Mouse (Mus musculus): ENCODE measurements around the gene Hexim1. TPM values are rescaled to one million over a fixed set of nuclear protein-coding genes. Genes with fewer than 3 reads are reported as not detected.

Hexim1 gene
- total RNA-seq, 1 experiment, result 29.1 TPM

DNA sequence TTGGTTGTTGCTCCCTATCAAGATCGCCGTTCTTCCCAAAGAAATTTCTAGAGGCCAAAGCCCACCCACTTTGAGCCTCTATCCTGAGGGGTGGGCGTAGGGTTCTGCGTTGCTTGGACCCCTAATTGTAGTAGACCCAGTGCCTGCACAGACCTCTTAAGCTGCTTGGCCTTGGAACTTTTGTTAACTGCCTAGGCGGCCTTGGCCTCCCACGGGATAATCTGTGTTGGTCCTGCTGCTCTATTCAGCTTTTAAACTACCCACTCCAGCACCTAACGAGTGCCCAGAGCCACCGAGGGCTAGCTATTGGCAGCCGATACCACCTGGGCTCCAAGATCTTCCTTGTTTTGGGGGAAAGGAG lies 3.5 kb upstream of the Hexim1 start:
- DNase-seq (ENCODE audit: low read depth, low spot score), result no peak
- TF ChIP-seq CHD2 (IDR thresholded peaks at IDR 0.05; ENCODE audit: low read depth, low read length) (no peak), ZNF384 (IDR thresholded peaks at IDR 0.05; ENCODE audit: low read depth, low read length) (no peak), ZC3H11A (IDR thresholded peaks at IDR 0.05; ENCODE audit: borderline replicate concordance, low read depth, low read length) (no peak), HCFC1 (IDR thresholded peaks at IDR 0.05; ENCODE audit: borderline replicate concordance, insufficient read depth, low read length) (no peak), MAFK (IDR thresholded peaks at IDR 0.05; ENCODE audit: insufficient read depth, low read depth, low read length) (no peak)
- Histone ChIP-seq H3K9me3 (ENCODE audit: control insufficient read depth, insufficient read depth, low read depth, low read length) (no peaks in the 10 kb centered on the region), H3K4me3 (ENCODE audit: insufficient read depth in 1 of 2, low read depth in 1 of 2, low read length in 2 of 2, poor library complexity in 1 of 2, severe bottlenecking in 1 of 2) (peak overlapping the region; percentile 52 to 59), H3K27ac (ENCODE audit: insufficient read depth, low read depth, low read length, poor library complexity, severe bottlenecking) (peak overlapping the region; percentile 82), H3K36me3 (ENCODE audit: control insufficient read depth, insufficient read depth, low read length, poor library complexity, severe bottlenecking) (peaks cover 3% of the 10 kb centered on the region; the same call in 1 of the 2 replicates), H3K4me1 (ENCODE audit: control insufficient read depth in 2 of 2, insufficient read depth in 2 of 2, low read length in 2 of 2, poor library complexity in 1 of 2) (peaks cover 2 to 5% of the 10 kb centered on the region in 2 experiments; a peak in 3 of 4 replicates), H3K9ac (ENCODE audit: insufficient read depth, low read depth, low read length, poor library complexity, severe bottlenecking) (peak overlapping the region; percentile 70; the same call in 1 of the 2 replicates)
- in situ Hi-C loops (cut with MboI; ENCODE audit: low sequenced_read_pairs in 2 of 2, unreplicated experiment in 2 of 2), result no loop called here

DNA sequence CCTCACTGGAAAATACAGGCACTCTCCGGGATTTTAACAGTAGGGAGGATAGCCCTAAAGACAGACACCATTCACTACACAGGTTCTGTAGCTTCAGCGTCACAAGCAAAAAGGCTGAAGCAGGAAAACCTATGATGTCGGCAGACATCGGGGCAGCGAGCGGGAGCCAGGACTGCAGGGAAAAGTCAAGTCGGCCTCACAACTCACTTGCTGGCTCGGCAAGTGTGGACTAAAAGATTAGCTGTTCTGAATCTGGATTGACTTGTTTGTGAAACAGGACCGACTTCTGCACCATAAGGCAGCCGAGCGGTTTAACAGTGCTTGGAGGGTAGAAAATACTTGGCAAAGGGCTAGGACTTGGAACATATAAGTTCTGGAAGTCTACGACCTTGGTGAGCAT lies 3.0 kb upstream of the Hexim1 start:
- TF ChIP-seq HCFC1 (IDR thresholded peaks at IDR 0.05; ENCODE audit: borderline replicate concordance, insufficient read depth, low read length) (no peak; the same call in 1 of the 2 replicates), CHD2 (IDR thresholded peaks at IDR 0.05; ENCODE audit: low read depth, low read length) (no peak)
- peak overlapping the region; percentile 52 to 59 for H3K4me3 ChIP-seq (ENCODE audit: insufficient read depth in 1 of 2, low read depth in 1 of 2, low read length in 2 of 2, poor library complexity in 1 of 2, severe bottlenecking in 1 of 2)
- DNase-seq (ENCODE audit: low read depth, low spot score), result no peak
- in situ Hi-C loops (cut with MboI; ENCODE audit: low sequenced_read_pairs in 2 of 2, unreplicated experiment in 2 of 2), result no loop called here
- peak overlapping the region; percentile 70 for H3K9ac ChIP-seq (ENCODE audit: insufficient read depth, low read depth, low read length, poor library complexity, severe bottlenecking)
- peaks cover 2 to 5% of the 10 kb centered on the region in 2 experiments; a peak in 3 of 4 replicates for H3K4me1 ChIP-seq (ENCODE audit: control insufficient read depth in 2 of 2, insufficient read depth in 2 of 2, low read length in 2 of 2, poor library complexity in 1 of 2)
- peaks cover 3% of the 10 kb centered on the region; the same call in 1 of the 2 replicates for H3K36me3 ChIP-seq (ENCODE audit: control insufficient read depth, insufficient read depth, low read length, poor library complexity, severe bottlenecking)
- no peaks in the 10 kb centered on the region for H3K9me3 ChIP-seq (ENCODE audit: control insufficient read depth, insufficient read depth, low read depth, low read length)
- H3K27ac ChIP-seq (ENCODE audit: insufficient read depth, low read depth, low read length, poor library complexity, severe bottlenecking), result peak overlapping the region; percentile 82

DNA sequence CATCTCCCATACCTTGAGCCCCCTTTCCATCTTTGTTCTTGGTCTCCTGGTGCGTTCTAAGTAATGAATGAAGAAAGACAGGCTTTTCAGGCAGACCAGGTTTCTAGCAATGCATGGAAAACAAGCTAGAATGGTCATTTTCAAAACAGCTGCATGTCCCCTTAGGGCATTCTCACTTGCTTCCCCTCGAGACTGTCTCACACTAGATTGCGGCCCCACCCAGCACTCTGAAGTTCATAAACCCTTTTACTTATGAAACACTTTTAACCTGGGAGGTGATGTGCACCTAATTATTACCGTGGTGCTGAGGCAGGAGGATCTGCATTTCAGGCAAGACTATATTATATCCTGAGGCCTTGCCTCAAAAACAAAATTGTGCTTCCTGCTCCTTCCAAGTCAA lies 2.3 kb upstream of the Hexim1 start:
- Histone ChIP-seq H3K4me3 (ENCODE audit: insufficient read depth in 1 of 2, low read depth in 1 of 2, low read length in 2 of 2, poor library complexity in 1 of 2, severe bottlenecking in 1 of 2) (peak overlapping the region in 1 of 2 experiments; percentile 2; a peak in 1 of 4 replicates), H3K27ac (ENCODE audit: insufficient read depth, low read depth, low read length, poor library complexity, severe bottlenecking) (no peak overlapping the region; the same call in 1 of the 2 replicates), H3K9me3 (ENCODE audit: control insufficient read depth, insufficient read depth, low read depth, low read length) (no peaks in the 10 kb centered on the region), H3K9ac (ENCODE audit: insufficient read depth, low read depth, low read length, poor library complexity, severe bottlenecking) (peak overlapping the region; percentile 33; the same call in 1 of the 2 replicates), H3K36me3 (ENCODE audit: control insufficient read depth, insufficient read depth, low read length, poor library complexity, severe bottlenecking) (peaks cover 3% of the 10 kb centered on the region), H3K4me1 (ENCODE audit: control insufficient read depth in 2 of 2, insufficient read depth in 2 of 2, low read length in 2 of 2, poor library complexity in 1 of 2) (peaks cover 2 to 5% of the 10 kb centered on the region in 2 experiments; a peak in 3 of 4 replicates)
- in situ Hi-C loops (cut with MboI; ENCODE audit: low sequenced_read_pairs in 2 of 2, unreplicated experiment in 2 of 2), result no loop called here
- no peak for TF ChIP-seq ZNF384 (IDR thresholded peaks at IDR 0.05; ENCODE audit: low read depth, low read length)
- TF ChIP-seq HCFC1 (IDR thresholded peaks at IDR 0.05; ENCODE audit: borderline replicate concordance, insufficient read depth, low read length), result no peak
- TF ChIP-seq CHD2 (IDR thresholded peaks at IDR 0.05; ENCODE audit: low read depth, low read length), result no peak
- no peak for TF ChIP-seq MAFK (IDR thresholded peaks at IDR 0.05; ENCODE audit: insufficient read depth, low read depth, low read length)
- DNase-seq (ENCODE audit: low read depth, low spot score), result no peak

- Histone ChIP-seq H3K36me3 (ENCODE audit: control insufficient read depth, insufficient read depth, low read length, poor library complexity, severe bottlenecking) (peaks cover 4% of the 10 kb centered on the region), H3K9me3 (ENCODE audit: control insufficient read depth, insufficient read depth, low read depth, low read length) (no peaks in the 10 kb centered on the region), H3K4me1 (ENCODE audit: control insufficient read depth in 2 of 2, insufficient read depth in 2 of 2, low read length in 2 of 2, poor library complexity in 1 of 2) (peaks cover 2 to 5% of the 10 kb centered on the region in 2 experiments; a peak in 3 of 4 replicates), H3K4me3 (ENCODE audit: insufficient read depth in 1 of 2, low read depth in 1 of 2, low read length in 2 of 2, poor library complexity in 1 of 2, severe bottlenecking in 1 of 2) (peak overlapping the region; percentile 68 to 96), H3K27ac (ENCODE audit: insufficient read depth, low read depth, low read length, poor library complexity, severe bottlenecking) (peak overlapping the region; percentile 95), H3K9ac (ENCODE audit: insufficient read depth, low read depth, low read length, poor library complexity, severe bottlenecking) (peak overlapping the region; percentile 100)
- no peak for TF ChIP-seq ZC3H11A (IDR thresholded peaks at IDR 0.05; ENCODE audit: borderline replicate concordance, low read depth, low read length)
- peak; percentile 90 for TF ChIP-seq MAFK (IDR thresholded peaks at IDR 0.05; ENCODE audit: insufficient read depth, low read depth, low read length)
- no peak for TF ChIP-seq CHD2 (IDR thresholded peaks at IDR 0.05; ENCODE audit: low read depth, low read length)
- DNase-seq (ENCODE audit: low read depth, low spot score), result no peak
- in situ Hi-C loops (cut with MboI; ENCODE audit: low sequenced_read_pairs in 2 of 2, unreplicated experiment in 2 of 2), result no loop called here
Observed at GRCm38 (mm10) chr11:103114270-103114943, 1.6 kb upstream of the Hexim1 start.
